Mouse (Mus musculus): ENCODE data around the gene Mecom.

DNA sequence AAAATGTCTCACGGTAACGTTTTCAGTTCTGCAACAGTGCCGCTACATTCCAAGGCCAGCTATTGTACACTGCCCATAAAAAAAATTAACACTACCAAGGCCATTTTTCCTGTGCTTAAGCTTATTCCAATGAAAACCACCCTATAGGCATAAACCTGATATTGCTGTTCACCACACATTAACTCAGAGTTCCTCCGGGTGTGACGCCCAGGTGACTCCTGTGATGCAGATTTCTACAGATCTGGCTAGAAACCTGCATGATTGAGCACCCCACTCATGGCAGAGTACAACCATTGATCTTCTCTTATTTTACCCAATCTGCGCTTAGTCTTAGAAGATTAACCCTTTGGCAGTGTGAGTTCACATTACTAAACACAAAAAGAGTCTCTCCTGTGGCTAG, 409.2 kb downstream of the Mecom start:
- no peak for TF ChIP-seq GATA1 (IDR thresholded peaks at IDR 0.05; ENCODE audit: low read length)
- TF ChIP-seq TAL1 (IDR thresholded peaks at IDR 0.05; ENCODE audit: low read length), result no peak
